In genomic region chr12:112821974-112822373, GRCm38 (mm10) we compare ENCODE assay signal across 14 mouse cellular contexts. TPM values are rescaled to one million over a fixed set of nuclear protein-coding genes. Genes with fewer than 3 reads are reported as not detected.
DNase-seq lines count a peak whose midpoint lies in the region; ATAC-seq lines count a peak whose summit lies in the region.
"Had no signal": no experiment of that assay in that cellular context is flagged by ENCODE, and none has a peak within 500 bp of the region (broad histone marks: within the 10 kb centered on the region; RNA-seq: fewer than 3 reads in every experiment).

No protein-coding gene starts in this region.

- H3K27me3 ChIP-seq in heart, embryonic 10.5 days (ENCODE audit: insufficient read depth, poor library complexity, severe bottlenecking), result no peaks in the 10 kb centered on the region
- H3K27me3 ChIP-seq in liver, embryonic 13.5 days, result no peaks in the 10 kb centered on the region
- H3K27me3 ChIP-seq: embryonic facial prominence, embryonic 12.5 days; hindbrain, embryonic 13.5 days had no signal

- peaks cover 57% of the 10 kb centered on the region for H3K4me1 ChIP-seq in heart, embryonic 10.5 days
- H3K4me1 ChIP-seq in liver, embryonic 13.5 days (replicated peaks), result peaks cover 64% of the 10 kb centered on the region
- H3K4me1 ChIP-seq in brown adipose tissue, adult 24 weeks (ENCODE audit: control insufficient read depth, insufficient read depth, insufficient read length, low read length), result peaks cover 25% of the 10 kb centered on the region

- 30% methylated on average over 4 of the region's 4 CpGs for WGBS in heart, embryonic 10.5 days
- 34% methylated on average over 4 of the region's 4 CpGs for WGBS in liver, embryonic 13.5 days (ENCODE audit: insufficient replicate concordance)

- no peak for DNase-seq in heart, embryonic 10.5 days (ENCODE audit: low spot score)
- DNase-seq in heart, postnatal 14 days, result no peak
- DNase-seq in liver, embryonic 13.5 days, result no peak
- no peak for DNase-seq in liver
- DNase-seq in naive thymus-derived CD4-positive, alpha-beta T cell, adult 2 months (ENCODE audit: low read depth), result peak; percentile 38
- no peak for DNase-seq in thymus, postnatal 10 days (ENCODE audit: low spot score in 2 of 2)
- no peak for DNase-seq in adrenal gland, adult 18-20 months (ENCODE audit: low spot score in 2 of 2)
- DNase-seq: cerebellum, postnatal 14 days; kidney, adult 18-20 months had no signal

- peaks cover 85% of the 10 kb centered on the region for H3K36me3 ChIP-seq in heart, embryonic 10.5 days
- H3K36me3 ChIP-seq in liver, embryonic 13.5 days, result peaks cover 94% of the 10 kb centered on the region

- H3K27ac ChIP-seq in heart, embryonic 10.5 days, result peak overlapping the region; percentile 49
- peak overlapping the region; percentile 23; the same call in 1 of the 2 replicates for H3K27ac ChIP-seq in liver, embryonic 13.5 days
- peak overlapping the region; percentile 45 for H3K27ac ChIP-seq in brown adipose tissue, adult 24 weeks (replicated peaks; ENCODE audit: low read depth, low read length)
- H3K27ac ChIP-seq: embryonic facial prominence, embryonic 12.5 days; hindbrain, embryonic 13.5 days; midbrain, embryonic 10.5 days had no signal

- H3K9ac ChIP-seq in liver, embryonic 13.5 days, result no peak overlapping the region
- H3K9ac ChIP-seq: embryonic facial prominence, embryonic 12.5 days had no signal

- H3K4me2 ChIP-seq in liver, embryonic 13.5 days, result peak overlapping the region; percentile 3; the same call in 1 of the 2 replicates
- H3K4me2 ChIP-seq: embryonic facial prominence, embryonic 12.5 days; hindbrain, embryonic 13.5 days had no signal

- intact Hi-C loops in heart, postnatal 14 days (cut with DNase I), result no loop called here

- H3K9me3 ChIP-seq in heart, embryonic 10.5 days, result no peaks in the 10 kb centered on the region
- no peaks in the 10 kb centered on the region for H3K9me3 ChIP-seq in liver, embryonic 13.5 days (replicated peaks)
- H3K9me3 ChIP-seq: embryonic facial prominence, embryonic 12.5 days; hindbrain, embryonic 13.5 days; midbrain, embryonic 10.5 days had no signal

- no peak; the same call in 1 of the 2 replicates for ATAC-seq in liver, embryonic 13.5 days (ENCODE audit: low read depth)

- H3K4me3 ChIP-seq in heart, embryonic 10.5 days, result peak overlapping the region; percentile 22; the same call in 1 of the 2 replicates
- H3K4me3 ChIP-seq in liver, embryonic 13.5 days (replicated peaks), result no peak overlapping the region
- H3K4me3 ChIP-seq in brown adipose tissue, adult 24 weeks (ENCODE audit: insufficient read depth, low read depth, low read length), result no peak overlapping the region
- H3K4me3 ChIP-seq: embryonic facial prominence, embryonic 12.5 days; hindbrain, embryonic 13.5 days; midbrain, embryonic 10.5 days had no signal

RNA-seq across cellular contexts. Expression of gene Cdca4, which starts 7.2 kb away (rescaled TPM):
- 66.5 and 98.2 TPM in 2 replicates for polyA plus RNA-seq in heart, embryonic 10.5 days (2016; fragmentation: Nextera tagmentation; extraction: Ambion mirVana)
- 10 to 100 TPM in 1 of 2 experiments, 1 to 10 TPM in 1; 7.8 to 12.1 TPM for total RNA-seq in heart, postnatal 14 days (2021)
- polyA plus RNA-seq in liver, embryonic 13.5 days (2015; fragmentation: Nextera tagmentation; extraction: Ambion mirVana), result 69.5 and 76.9 TPM in 2 replicates
- 3.1 and 5.5 TPM in 2 replicates for polyA plus RNA-seq in brown adipose tissue, adult 24 weeks (2012; ENCODE audit: insufficient read depth, insufficient read length, missing spikeins)
- 10 to 100 TPM; 13.9 to 14.3 TPM for total RNA-seq in adrenal gland, adult 18-20 months (2021)

RNA-seq across cellular contexts. Expression of gene Clba1, which starts 13.2 kb away (rescaled TPM):
- polyA plus RNA-seq in heart, embryonic 10.5 days (2016; fragmentation: Nextera tagmentation; extraction: Ambion mirVana), result 13.0 and 14.9 TPM in 2 replicates
- total RNA-seq in heart, postnatal 14 days (2021), result 1 to 10 TPM; 1.9 to 2.2 TPM
- 0.71 and 0.83 TPM in 2 replicates for polyA plus RNA-seq in liver, embryonic 13.5 days (2015; fragmentation: Nextera tagmentation; extraction: Ambion mirVana)
- 0.63 and 1.7 TPM in 2 replicates for polyA plus RNA-seq in brown adipose tissue, adult 24 weeks (2012; ENCODE audit: insufficient read depth, insufficient read length, missing spikeins)
- total RNA-seq in adrenal gland, adult 18-20 months (2021), result 1 to 10 TPM; 6.3 to 6.8 TPM

RNA-seq across cellular contexts. Expression of gene Ahnak2, which starts 19.5 kb away (rescaled TPM):
- 0.53 and 0.71 TPM in 2 replicates for polyA plus RNA-seq in heart, embryonic 10.5 days (2016; fragmentation: Nextera tagmentation; extraction: Ambion mirVana)
- 10 to 100 TPM; 14.5 to 19.5 TPM for total RNA-seq in heart, postnatal 14 days (2021)
- polyA plus RNA-seq in liver, embryonic 13.5 days (2015; fragmentation: Nextera tagmentation; extraction: Ambion mirVana), result 0.13 and 0.15 TPM in 2 replicates
- 2.9 and 3.2 TPM in 2 replicates for polyA plus RNA-seq in brown adipose tissue, adult 24 weeks (2012; ENCODE audit: insufficient read depth, insufficient read length, missing spikeins)
- 1 to 10 TPM; 4.2 to 9.4 TPM for total RNA-seq in adrenal gland, adult 18-20 months (2021)

RNA-seq across cellular contexts. Expression of gene Gpr132, which starts 46.1 kb away (rescaled TPM):
- 0.11 TPM in 1 of 2 replicates, not detected in the other for polyA plus RNA-seq in heart, embryonic 10.5 days (2016; fragmentation: Nextera tagmentation; extraction: Ambion mirVana)
- 1 to 10 TPM in 1 of 2 experiments, under 1 TPM in 1; 0.22 to 2.0 TPM for total RNA-seq in heart, postnatal 14 days (2021)
- 0.23 and 0.30 TPM in 2 replicates for polyA plus RNA-seq in liver, embryonic 13.5 days (2015; fragmentation: Nextera tagmentation; extraction: Ambion mirVana)
- not detected in 2 replicates for polyA plus RNA-seq in brown adipose tissue, adult 24 weeks (2012; ENCODE audit: insufficient read depth, insufficient read length, missing spikeins)
- total RNA-seq in adrenal gland, adult 18-20 months (2021), result under 1 TPM; 0.54 to 0.66 TPM
- polyA plus RNA-seq: forebrain, embryonic 11.5 days; hindbrain, embryonic 13.5 days; midbrain, embryonic 10.5 days had no signal

Comparison
In these comparisons a context has a peak if more than half of its experiments do, and no peak if none do; other contexts are left out.
1. RNA of gene Cdca4, which starts 7.2 kb away (polyA plus RNA-seq): 66.5 to 98.2 TPM in heart, embryonic 10.5 days and 69.5 to 76.9 TPM in liver, embryonic 13.5 days; 3.1 to 5.5 TPM in brown adipose tissue, adult 24 weeks; every median in the first group is over 10 times any median in the second.
2. Peak in every context shown above with its lines, with median percentiles within 50 percentile points of each other: H3K27ac ChIP-seq.